Mouse (Mus musculus) ES-E14 (cell line): ENCODE data around the gene Tmem9b. TPM values are rescaled to one million over a fixed set of nuclear protein-coding genes. Genes with fewer than 3 reads are reported as not detected.

ENCODE experiments used
- DNase-seq: peaks from one replicate; pipeline ENCODE4 v3.0.0-alpha.2; 2013; ENCODE audit warnings: low read depth, low spot score
- H3K27ac ChIP-seq: 2 replicates; pipeline ENCODE4 v1.5.1; 2012; ENCODE audit warnings: low read depth, mild to moderate bottlenecking, low read length, moderate library complexity, mixed read lengths; ENCODE audit not compliant: poor library complexity, insufficient read depth, severe bottlenecking
- H3K36me3 ChIP-seq: 2 replicates; pipeline ENCODE4 v1.6.1; 2012; ENCODE audit warnings: mild to moderate bottlenecking, low read length, moderate library complexity, mixed read lengths; ENCODE audit not compliant: control insufficient read depth, poor library complexity, insufficient read depth, severe bottlenecking
- H3K4me1 ChIP-seq, 2 experiments: fragments of 150-350 bp in 1 of 2; sonication (generic) in 1 of 2; 2 replicates each; pipeline ENCODE4 v1.6.1; 2012; ENCODE audit warnings: low read length in 2 of 2, mild to moderate bottlenecking in 1 of 2, mixed read lengths in 1 of 2; ENCODE audit not compliant: control insufficient read depth in 2 of 2, insufficient read depth in 2 of 2, poor library complexity in 1 of 2
- H3K4me3 ChIP-seq, 2 experiments: fragments of 150-350 bp in 1 of 2; sonication (generic) in 1 of 2; 2 replicates each; pipeline ENCODE4 v1.5.1; 2012; ENCODE audit warnings: low read length in 2 of 2, low read depth in 1 of 2, mild to moderate bottlenecking in 1 of 2, mixed read lengths in 1 of 2; ENCODE audit not compliant: insufficient read depth in 1 of 2, poor library complexity in 1 of 2, severe bottlenecking in 1 of 2
- H3K9ac ChIP-seq: 2 replicates; pipeline ENCODE4 v1.6.1; 2012; ENCODE audit warnings: low read depth, mild to moderate bottlenecking, low read length, mixed read lengths; ENCODE audit not compliant: poor library complexity, insufficient read depth, severe bottlenecking
- H3K9me3 ChIP-seq: fragments of 150-350 bp; sonication (generic); 2 replicates; pipeline ENCODE4 v1.6.1; 2012; ENCODE audit warnings: low read depth, mild to moderate bottlenecking, low read length; ENCODE audit not compliant: control insufficient read depth, insufficient read depth
- CHD2 ChIP-seq: IDR thresholded peaks from 2 replicates; pipeline ENCODE4 v1.6.1; 2014; ENCODE audit warnings: mild to moderate bottlenecking, low read depth, low read length, inconsistent platforms
- HCFC1 ChIP-seq: IDR thresholded peaks from 2 replicates; pipeline ENCODE4 v1.6.1; 2012; ENCODE audit warnings: low read length, inconsistent platforms, borderline replicate concordance; ENCODE audit not compliant: insufficient read depth
- MAFK ChIP-seq: IDR thresholded peaks from 2 replicates; pipeline ENCODE4 v1.6.1; 2014; ENCODE audit warnings: mild to moderate bottlenecking, low read depth, low read length, inconsistent platforms; ENCODE audit not compliant: insufficient read depth
- ZC3H11A ChIP-seq: IDR thresholded peaks from 2 replicates; pipeline ENCODE4 v1.6.1; 2012; ENCODE audit warnings: low read depth, mild to moderate bottlenecking, inconsistent platforms, low read length, borderline replicate concordance
- ZNF384 ChIP-seq: IDR thresholded peaks from 2 replicates; pipeline ENCODE4 v1.6.1; 2012; ENCODE audit warnings: low read depth, low read length, inconsistent platforms
- in situ Hi-C, 2 experiments: fragments of 600-800 bp; cut with MboI; formaldehyde crosslinking; loops; one replicate each; pipeline ENCODE4 v1.15.1; 2025; ENCODE audit warnings: low sequenced_read_pairs in 2 of 2, inconsistent platforms in 1 of 2; ENCODE audit not compliant: unreplicated experiment in 2 of 2
- total RNA-seq: library from RNA; depleted of rRNA; stranded (reverse); fragments of 300-350 nt; gene quantifications from 2 replicates; pipeline ENCODE4 v1.2.3, GENCODE M21; 2012

Gene Tmem9b
- total RNA-seq, 1 experiment = 17.2 TPM

DNA sequence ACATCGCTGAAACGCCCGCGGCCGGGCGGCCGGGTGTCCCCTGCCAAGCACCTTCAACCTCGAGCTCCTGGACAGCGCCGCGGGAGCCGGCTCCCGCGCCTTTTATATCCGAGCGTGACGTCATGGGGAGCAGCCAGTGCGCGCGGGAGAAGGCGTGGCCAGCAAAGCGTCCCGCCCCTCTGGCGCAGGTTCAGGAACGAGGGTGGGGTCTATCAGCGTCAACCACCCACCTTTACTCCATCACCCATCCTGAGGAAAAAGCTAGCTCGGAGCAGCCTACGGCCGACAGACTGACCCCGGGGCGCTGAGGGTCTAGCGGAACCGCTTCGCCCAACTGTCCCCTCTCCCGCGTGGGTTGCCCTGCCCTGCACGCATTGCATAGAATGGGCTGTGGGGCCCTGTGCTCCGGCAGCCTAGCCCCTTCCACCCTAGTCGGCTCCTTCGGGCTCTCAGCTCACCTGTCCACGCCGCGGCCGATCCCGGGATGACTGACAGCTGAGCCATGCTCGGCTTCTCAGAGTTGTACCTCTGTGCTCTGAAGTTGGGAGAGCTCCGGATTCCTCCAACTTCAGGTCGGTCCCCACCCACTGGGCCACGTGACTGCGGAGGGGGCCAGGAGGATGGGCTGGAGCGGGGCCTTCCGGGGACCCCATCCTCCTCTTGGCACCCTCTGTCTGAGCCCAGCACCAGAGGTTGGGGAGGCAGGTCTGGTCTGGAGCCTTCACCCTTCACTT, 29.0 kb upstream of the Tmem9b start, which contains the start of gene Nrip3:
Nrip3 (minus strand) TSS at position 556 of the 734 bp plus-strand sequence.
- no peaks in the 10 kb centered on the region for H3K36me3 ChIP-seq

DNA sequence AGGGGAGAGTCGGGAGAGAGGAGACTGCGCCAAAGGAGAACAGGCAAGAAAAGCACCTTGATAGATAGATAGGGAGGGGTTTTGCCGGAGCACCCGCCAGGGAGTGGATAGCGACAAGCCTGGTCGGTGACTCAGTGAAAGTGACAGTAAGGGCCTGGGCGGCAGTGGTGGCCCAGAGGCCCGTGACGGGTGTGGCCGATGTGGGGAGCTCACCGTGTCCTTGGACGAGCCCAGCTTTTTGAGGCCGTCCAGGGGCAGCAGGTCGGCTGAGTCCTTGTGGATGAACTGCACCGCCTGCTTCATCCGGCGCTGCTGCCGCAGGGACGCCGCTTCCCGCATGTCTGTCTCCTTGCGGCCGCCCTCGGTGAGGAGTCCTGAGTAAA, 28.4 kb upstream of the Tmem9b start:
- Histone ChIP-seq H3K9me3 (no peaks in the 10 kb centered on the region), H3K9ac (peak overlapping the region; percentile 42; the same call in 1 of the 2 replicates)
- DNase-seq = no peak

More for the DNA sequence above, 29.0 kb upstream of the Tmem9b start, which contains the start of gene Nrip3:
- peak within 1 kb of the TSS; percentile 57 to 77 for H3K4me3 ChIP-seq
- in situ Hi-C loops = no loop called here
- no peak for TF ChIP-seq CHD2
- TF ChIP-seq HCFC1 = no peak
- TF ChIP-seq MAFK = no peak
- no peak for TF ChIP-seq ZNF384
- no peak for TF ChIP-seq ZC3H11A
- H3K4me1 ChIP-seq = no peaks in the 10 kb centered on the region; a peak in 1 of 4 replicates
- peak; percentile 60 for DNase-seq
- no peaks in the 10 kb centered on the region for H3K9me3 ChIP-seq
- peak within 1 kb of the TSS; percentile 42 for H3K9ac ChIP-seq
- no peak within 1 kb of the TSS for H3K27ac ChIP-seq

DNA sequence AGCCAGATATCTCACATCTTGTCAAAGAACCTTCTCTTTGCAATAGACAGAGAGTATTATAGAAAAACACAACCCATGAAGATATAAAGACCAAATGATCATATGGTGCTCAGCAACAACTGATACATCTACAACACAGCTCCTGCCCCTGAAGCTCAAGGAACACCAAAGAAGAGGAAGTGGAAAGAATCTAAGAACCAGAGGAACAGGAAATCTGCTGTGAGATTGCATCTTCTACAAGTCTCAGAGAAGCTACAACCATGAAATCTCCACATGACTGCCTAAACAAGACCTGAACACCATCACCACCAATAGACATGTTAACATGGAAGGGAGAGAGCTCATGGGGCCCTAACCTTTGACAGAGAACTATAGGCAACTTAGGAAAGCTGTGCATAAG, 19.6 kb upstream of the Tmem9b start:
- Histone ChIP-seq H3K27ac (no peak overlapping the region), H3K9ac (no peak overlapping the region), H3K4me3 (no peak overlapping the region), H3K36me3 (no peaks in the 10 kb centered on the region), H3K9me3 (no peaks in the 10 kb centered on the region), H3K4me1 (no peaks in the 10 kb centered on the region)
- DNase-seq = no peak
- no peak for TF ChIP-seq CHD2
- no peak for TF ChIP-seq HCFC1
- TF ChIP-seq ZC3H11A = no peak
- no peak for TF ChIP-seq ZNF384
- TF ChIP-seq MAFK = no peak
- in situ Hi-C loops = no loop called here

More for the DNA sequence above, 28.4 kb upstream of the Tmem9b start:
- no peaks in the 10 kb centered on the region; a peak in 1 of 4 replicates for H3K4me1 ChIP-seq
- H3K36me3 ChIP-seq = no peaks in the 10 kb centered on the region
- H3K4me3 ChIP-seq = peak overlapping the region; percentile 57 to 77
- TF ChIP-seq HCFC1 = no peak
- no peak for TF ChIP-seq MAFK
- no peak for TF ChIP-seq ZNF384
- no peak for TF ChIP-seq CHD2
- TF ChIP-seq ZC3H11A = no peak
- H3K27ac ChIP-seq = no peak overlapping the region
- in situ Hi-C loops = no loop called here

DNA sequence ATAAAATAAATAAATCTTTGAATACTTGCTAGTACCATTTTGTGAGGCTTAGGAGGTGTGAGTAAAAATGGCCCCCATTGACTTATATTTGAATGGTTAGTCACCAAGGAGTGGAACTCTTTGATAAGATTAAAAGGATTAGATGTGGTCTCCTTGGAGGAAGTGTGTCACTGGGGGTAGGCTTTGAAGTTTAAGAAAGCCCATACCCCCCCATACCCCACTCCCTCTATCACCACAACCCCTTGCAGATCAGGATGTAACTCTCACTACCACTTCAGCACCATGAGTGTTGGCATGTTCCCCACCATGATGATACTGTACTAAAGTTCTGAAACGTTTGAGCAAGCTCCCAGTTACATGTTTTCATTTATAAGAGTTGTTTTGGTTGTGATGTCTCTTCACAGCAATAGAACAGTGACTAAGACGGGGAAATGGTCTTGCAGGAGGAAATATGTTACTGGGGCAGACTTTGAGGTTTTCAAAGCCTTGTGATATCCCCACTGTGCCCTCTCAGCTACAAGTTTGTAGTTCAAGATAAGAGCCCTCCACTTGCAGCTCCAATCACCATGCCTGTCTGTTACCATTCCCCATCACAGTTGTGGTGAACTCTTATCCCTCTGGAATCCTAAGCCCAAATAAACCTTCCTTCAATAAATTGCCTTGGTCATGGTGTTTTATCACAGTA, 16.2 kb upstream of the Tmem9b start:
- no peaks in the 10 kb centered on the region for H3K36me3 ChIP-seq
- in situ Hi-C loops = no loop called here
- H3K27ac ChIP-seq = no peak overlapping the region

More for the DNA sequence above, 16.2 kb upstream of the Tmem9b start:
- Histone ChIP-seq H3K4me3 (no peak overlapping the region), H3K9ac (no peak overlapping the region), H3K9me3 (no peaks in the 10 kb centered on the region), H3K4me1 (no peaks in the 10 kb centered on the region)
- no peak for TF ChIP-seq CHD2
- TF ChIP-seq MAFK = no peak
- TF ChIP-seq HCFC1 = no peak
- no peak for TF ChIP-seq ZNF384
- no peak for TF ChIP-seq ZC3H11A
- DNase-seq = no peak
